Mouse (Mus musculus) 3134 (cell line): ENCODE data around the gene Tmem184b.

Experiments
- DNase-seq: peaks from one replicate; pipeline ENCODE4 v3.0.0-alpha.2; 2011; ENCODE audit warnings: low spot score; ENCODE audit not compliant: insufficient read length; ENCODE audit errors: extremely low read depth

The Tmem184b gene

GRCm38 (mm10) chr15:79369452-79370280 is 33.7 kb downstream of the Tmem184b start:
- DNase-seq: no peak

GRCm38 (mm10) chr15:79368861-79369440 is 34.4 kb downstream of the Tmem184b start:
- no peak for DNase-seq

- no peak for DNase-seq
Observed at GRCm38 (mm10) chr15:79368313-79368811, 35.0 kb downstream of the Tmem184b start.

DNA sequence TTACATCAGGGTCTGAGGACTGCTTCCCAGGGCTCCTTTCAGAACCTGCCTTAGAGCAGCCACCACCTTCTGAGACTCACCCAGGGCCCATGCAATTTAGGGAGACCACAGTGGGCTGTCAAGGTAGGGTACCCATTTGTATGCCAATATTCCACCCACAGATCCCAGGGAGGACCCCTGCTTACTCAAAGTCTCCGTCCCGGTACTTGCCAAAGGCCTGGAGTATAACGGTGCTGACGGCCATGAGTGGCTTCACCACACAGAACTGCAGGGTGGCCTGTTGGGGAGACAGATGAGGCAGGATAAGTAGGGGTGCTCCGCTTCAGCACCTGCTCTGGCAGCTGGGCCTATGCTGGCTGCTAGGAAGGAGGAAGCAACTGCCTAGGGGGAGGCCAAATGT is 37.0 kb downstream of the Tmem184b start:
- no peak for DNase-seq

DNA sequence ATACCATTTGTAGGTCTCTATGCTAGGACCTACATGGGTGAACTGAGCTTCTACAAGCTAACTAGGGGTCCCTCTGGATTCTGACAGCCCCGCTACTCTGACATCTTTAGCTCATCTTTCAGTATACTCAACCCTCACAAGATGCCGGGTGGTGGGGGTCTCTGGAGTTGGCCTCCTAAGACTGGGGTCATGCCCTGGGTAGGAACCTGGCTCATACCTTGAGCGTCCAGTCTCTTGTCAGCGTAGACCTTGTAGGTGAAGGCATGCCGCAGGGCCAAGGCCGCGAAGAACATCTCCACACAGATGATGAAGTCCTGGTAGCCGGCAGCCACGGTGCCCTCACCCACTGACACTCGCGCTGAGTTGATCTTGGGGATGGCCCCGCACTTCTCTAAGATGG is 38.3 kb downstream of the Tmem184b start:
- no peak for DNase-seq

GRCm38 (mm10) chr15:79364120-79364519 is 39.2 kb downstream of the Tmem184b start:
- no peak for DNase-seq

GRCm38 (mm10) chr15:79361023-79361422 is 42.3 kb downstream of the Tmem184b start:
- DNase-seq: no peak

DNA sequence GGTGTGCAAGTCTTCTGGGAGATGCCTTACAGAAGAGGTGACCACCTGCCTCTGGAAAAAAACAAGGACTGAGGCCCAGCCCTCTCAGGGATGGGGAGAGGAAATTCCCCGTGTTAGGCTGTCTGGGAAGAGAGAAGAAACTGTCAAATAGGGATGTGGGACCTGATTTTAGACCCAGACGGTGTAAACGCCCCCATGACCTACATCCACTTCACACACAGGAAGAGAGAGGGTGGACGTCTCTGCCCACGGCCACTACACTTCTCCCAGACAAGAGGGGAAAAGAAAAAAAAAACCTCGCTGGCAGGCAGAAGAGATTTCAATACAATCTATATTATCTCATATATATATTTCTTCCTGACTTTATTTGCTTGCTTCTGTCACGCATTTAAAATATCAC is 43.0 kb downstream of the Tmem184b start:
- DNase-seq: no peak

DNA sequence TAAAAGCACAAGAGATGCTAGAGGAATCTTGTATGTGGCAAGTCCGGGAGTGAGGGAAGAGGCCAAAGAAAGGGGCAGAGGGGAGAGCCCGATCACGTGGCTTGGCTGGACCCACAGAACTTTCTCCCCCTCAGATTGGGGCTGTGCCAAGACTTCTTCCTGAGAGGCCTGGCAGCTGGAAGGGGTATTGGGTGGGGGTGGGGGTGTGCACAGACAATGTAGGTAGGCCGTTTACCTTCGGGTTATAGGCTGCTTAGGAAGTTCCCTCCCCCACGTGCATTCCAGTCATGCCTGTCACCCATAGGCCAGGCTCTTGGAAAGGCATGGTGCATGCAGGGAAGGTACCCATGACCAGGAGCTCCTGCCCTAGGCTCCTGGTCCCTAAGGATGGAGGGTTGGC is 43.4 kb downstream of the Tmem184b start:
- no peak for DNase-seq

DNA sequence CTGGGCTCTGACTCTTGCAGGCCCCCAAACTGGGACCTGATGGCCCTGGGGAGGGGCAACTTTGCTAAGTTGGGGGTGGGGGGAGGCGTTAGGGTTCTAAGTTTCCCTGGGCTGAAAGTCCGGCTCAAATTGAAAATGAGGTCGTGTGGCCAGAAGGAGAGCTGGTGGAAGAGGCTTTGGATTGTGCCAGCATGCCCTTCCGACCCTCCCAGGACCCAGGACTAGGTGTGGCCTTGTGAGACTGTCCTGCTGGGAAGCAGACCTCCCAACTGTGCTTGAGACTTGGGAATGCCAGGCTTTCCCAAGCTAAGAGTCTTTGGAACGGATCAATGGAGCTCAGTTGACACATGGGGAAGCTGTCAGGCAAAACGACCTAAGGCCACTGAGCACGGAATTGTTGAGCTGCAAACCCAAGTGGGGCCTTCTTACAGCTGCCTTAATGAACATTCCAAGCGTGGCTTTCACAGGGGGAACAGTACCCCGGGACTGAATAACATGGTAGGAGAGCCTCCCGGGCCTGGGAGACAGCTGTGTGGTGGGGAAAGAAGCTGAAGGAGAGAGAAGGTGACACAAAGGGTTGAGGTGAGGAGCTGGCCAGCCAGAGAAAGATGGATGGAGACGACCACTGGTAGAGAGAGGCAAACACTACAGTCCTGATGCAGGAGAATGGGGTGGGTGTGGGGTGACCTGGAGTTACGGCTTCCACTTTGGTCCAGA is 45.2 kb downstream of the Tmem184b start:
- no peak for DNase-seq

GRCm38 (mm10) chr15:79357036-79357911 is 46.1 kb downstream of the Tmem184b start:
- no peak for DNase-seq

- DNase-seq: no peak
Observed at GRCm38 (mm10) chr15:79356481-79356880, 46.9 kb downstream of the Tmem184b start.

GRCm38 (mm10) chr15:79354619-79355018 is 48.8 kb downstream of the Tmem184b start:
- DNase-seq: no peak

DNA sequence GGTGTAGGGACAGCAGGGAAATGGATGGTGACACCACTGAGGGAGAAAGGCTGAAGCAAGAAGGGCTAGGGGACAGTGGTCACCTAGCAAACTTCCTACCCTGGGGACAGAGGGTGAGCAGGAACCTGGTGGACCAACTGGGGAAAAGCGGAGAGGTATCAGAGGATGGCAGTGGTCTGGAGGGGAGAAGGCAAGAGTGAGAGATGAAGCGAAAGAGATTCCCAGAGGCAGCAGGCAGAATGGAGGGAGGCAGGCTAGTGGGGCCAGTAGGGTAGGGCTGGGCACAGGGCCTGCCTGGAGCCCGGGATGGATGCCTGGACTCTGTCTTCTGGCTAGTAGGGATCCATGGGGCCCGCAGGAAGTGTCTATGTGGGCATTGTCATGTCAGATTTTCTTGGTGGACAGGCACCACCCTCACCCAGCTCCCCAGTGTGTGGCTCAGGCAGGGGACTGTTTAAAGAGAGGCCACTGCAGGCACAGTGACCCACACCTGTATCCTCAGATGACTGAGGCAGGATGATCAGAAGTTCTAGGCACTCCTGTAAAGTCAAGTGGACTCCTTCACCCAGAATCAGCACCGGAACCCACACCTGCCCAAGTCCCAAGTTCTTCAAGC is 49.6 kb downstream of the Tmem184b start:
- DNase-seq: no peak

DNA sequence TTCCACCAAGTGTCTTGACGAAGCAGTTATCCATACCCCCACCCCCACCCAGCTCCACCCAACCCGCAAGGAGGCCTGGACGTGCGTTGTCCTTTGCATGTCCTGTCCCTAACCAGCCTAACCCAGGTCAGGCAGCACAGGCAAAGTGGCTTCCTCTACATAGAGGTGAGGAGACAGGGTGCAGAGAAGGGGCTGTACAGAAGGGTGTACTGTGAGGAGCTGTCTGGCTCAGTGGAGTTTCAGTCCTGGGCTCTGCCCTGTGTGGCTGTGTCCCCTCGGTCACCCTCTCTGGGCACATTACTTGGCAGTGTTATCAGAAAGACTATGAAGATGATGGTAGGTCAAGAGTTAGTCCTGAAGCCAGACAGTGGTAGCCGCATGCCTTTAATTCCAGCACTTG is 50.9 kb downstream of the Tmem184b start:
- no peak for DNase-seq

- DNase-seq: no peak
Observed at GRCm38 (mm10) chr15:79351331-79351767, 52.0 kb downstream of the Tmem184b start.

- no peak for DNase-seq
Observed at GRCm38 (mm10) chr15:79350866-79351265, 52.5 kb downstream of the Tmem184b start.

DNA sequence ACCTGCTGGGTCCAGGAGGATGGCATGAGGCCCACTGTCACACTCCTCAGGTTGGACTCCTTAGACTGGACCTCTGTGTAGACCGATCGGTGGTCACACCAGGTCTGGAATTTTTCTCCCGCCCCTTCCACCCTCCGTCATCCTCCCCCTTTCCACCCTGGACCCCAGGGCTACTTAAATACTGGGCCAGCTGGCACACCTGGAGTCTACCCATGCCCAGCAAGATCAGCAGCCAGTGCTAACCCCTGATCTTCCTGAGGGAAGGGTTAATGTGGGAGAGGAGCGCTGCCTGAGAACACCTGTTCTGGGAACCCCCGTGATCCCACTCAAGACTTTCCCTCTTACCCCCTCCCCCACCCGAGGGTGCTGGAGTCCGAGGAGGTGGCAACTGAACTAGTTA is 54.7 kb downstream of the Tmem184b start:
- no peak for DNase-seq

GRCm38 (mm10) chr15:79347845-79348506 is 55.4 kb downstream of the Tmem184b start:
- peak; percentile 82 for DNase-seq
